Mouse (Mus musculus): Measurements from ENCODE around the gene Nrap.

- TF ChIP-seq CTCF (conservative IDR thresholded peaks at IDR 0.05; ENCODE audit: low read length), result no peak
- TF ChIP-seq NANOG (IDR thresholded peaks at IDR 0.05; ENCODE audit: borderline replicate concordance, low read length), result no peak
These were observed 25.3 kb downstream of the Nrap start for GRCm38 (mm10) chr19:56364563-56364962.

All from E14TG2a.4 (cell line).